Mouse (Mus musculus) stomach, embryonic 14.5 days (tissue): ENCODE measurements around the gene Slc35a3. TPM values are rescaled to one million over a fixed set of nuclear protein-coding genes. Genes with fewer than 3 reads are reported as not detected.
"Not testable (repeated sequence)": the region's sequence is repeated elsewhere in the genome, so short reads cannot be mapped to it uniquely, and the experiment has no call there.

Source experiments
- ATAC-seq: fragments of 200-750 bp; cut with Nextera tagmentation; 2 replicates; pipeline ENCODE4 v1.8.0; 2017; ENCODE audit warnings: low read depth, moderate TSS enrichment; ENCODE audit not compliant: insufficient number of reproducible peaks, insufficient read depth, low FRiP score
- H3K27ac ChIP-seq: fragments of 300-500 bp; sonication (generic); 2 replicates; pipeline ENCODE4 v1.5.1; 2014; ENCODE audit warnings: mild to moderate bottlenecking, low read length, moderate library complexity, mixed read lengths
- H3K27me3 ChIP-seq: fragments of 300-500 bp; sonication (generic); 2 replicates; pipeline ENCODE4 v1.6.1; 2014; ENCODE audit warnings: low read length, control low read depth, mixed read lengths; ENCODE audit not compliant: control insufficient read depth, insufficient read depth
- H3K36me3 ChIP-seq: fragments of 300-500 bp; sonication (generic); 2 replicates; pipeline ENCODE4 v1.6.1; 2014; ENCODE audit warnings: mild to moderate bottlenecking, control low read depth, low read length, moderate library complexity, mixed read lengths; ENCODE audit not compliant: control insufficient read depth, insufficient read depth
- H3K4me1 ChIP-seq: fragments of 300-500 bp; sonication (generic); 2 replicates; pipeline ENCODE4 v1.6.1; 2014; ENCODE audit warnings: low read length, control low read depth, mixed read lengths; ENCODE audit not compliant: control insufficient read depth, insufficient read depth
- H3K4me2 ChIP-seq: fragments of 300-500 bp; sonication (generic); replicated peaks from 2 replicates; pipeline ENCODE4 v1.6.1; 2014; ENCODE audit warnings: low read depth, low read length, control low read depth
- H3K4me3 ChIP-seq: fragments of 300-500 bp; sonication (generic); 2 replicates; pipeline ENCODE4 v1.5.1; 2014; ENCODE audit warnings: low read depth, low read length, control low read depth
- H3K9ac ChIP-seq: fragments of 300-500 bp; sonication (generic); replicated peaks from 2 replicates; pipeline ENCODE4 v1.6.1; 2014; ENCODE audit warnings: low read depth, mild to moderate bottlenecking, control low read depth, low read length, moderate library complexity, mixed read lengths
- H3K9me3 ChIP-seq: fragments of 300-500 bp; sonication (generic); 2 replicates; pipeline ENCODE4 v1.6.1; 2016; ENCODE audit warnings: low read depth, low read length, control low read depth; ENCODE audit not compliant: control insufficient read depth
- WGBS: fragments of 180-500 bp; shearing (Covaris S2); extraction: QIAGEN DNeasy Blood & Tissue Kit; methylation state at CpG from one replicate; pipeline ENCODE4 v1.1.7; 2014; 5-methylcytosine and 5-hydroxymethylcytosine counted together
- polyA plus RNA-seq: library from polyadenylated mRNA; unstranded; fragments of >200 nt; fragmentation: Nextera tagmentation; extraction: Ambion mirVana; gene quantifications from 2 replicates; pipeline ENCODE4 v1.2.1, GENCODE M21; 2014

Slc35a3 gene
- polyA plus RNA-seq, 1 experiment from 2014 or later = 22.4 TPM

DNA sequence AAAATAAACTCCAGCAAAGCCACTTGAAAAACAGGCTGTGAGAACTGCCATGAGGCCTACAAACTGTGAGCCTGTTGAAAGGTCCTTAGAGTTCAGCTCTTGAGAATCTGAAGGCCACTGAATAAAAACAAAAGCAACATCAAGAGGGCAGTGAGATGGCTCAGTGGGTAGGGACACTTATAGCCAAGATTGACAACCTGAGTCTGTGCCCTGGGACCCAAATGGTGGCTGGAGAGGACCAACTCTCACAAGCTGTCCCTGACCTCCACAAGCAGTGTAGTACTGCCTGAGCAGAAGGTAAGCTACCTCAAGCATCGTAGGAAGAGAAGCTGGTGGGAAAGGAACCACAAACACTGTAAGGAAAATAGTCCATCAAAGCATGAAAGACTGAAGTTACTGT, 31.5 kb downstream of the Slc35a3 start, which contains the start of gene Gm43191:
Gene Gm43191, minus strand, starts transcription at position 101 of the 400 bp plus-strand sequence.
- 88% methylated on average over 1 of the region's 1 CpGs for WGBS
- H3K4me1 ChIP-seq = no peaks in the 10 kb centered on the region
- H3K9me3 ChIP-seq = no peaks in the 10 kb centered on the region
- H3K27ac ChIP-seq = no peak within 1 kb of the TSS
- H3K36me3 ChIP-seq = no peaks in the 10 kb centered on the region
- no peak within 1 kb of the TSS for H3K9ac ChIP-seq
- no peaks in the 10 kb centered on the region for H3K27me3 ChIP-seq
- no peak within 1 kb of the TSS for H3K4me2 ChIP-seq
- no peak within 1 kb of the TSS for H3K4me3 ChIP-seq
- ATAC-seq = no peak

DNA sequence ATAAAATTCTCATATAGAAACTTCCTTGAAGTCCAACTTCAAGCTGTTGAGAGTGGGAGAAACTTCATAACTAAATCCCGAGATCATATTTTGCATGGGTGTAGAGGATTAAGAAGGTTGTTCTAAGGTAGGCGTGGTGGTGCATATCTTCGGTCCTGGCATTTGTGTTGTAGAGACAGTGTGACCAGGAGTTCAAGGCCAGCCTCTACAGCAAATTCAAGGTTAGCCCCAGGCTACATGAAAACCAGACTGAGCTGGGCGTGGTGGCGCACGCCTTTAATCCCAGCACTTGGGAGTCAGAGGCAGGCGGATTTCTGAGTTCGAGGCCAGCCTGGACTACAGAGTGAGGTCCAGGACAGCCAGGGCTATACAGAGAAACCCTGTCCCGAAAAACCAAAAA, 48.4 kb downstream of the Slc35a3 start:
- H3K36me3 ChIP-seq, ATAC-seq, H3K9ac ChIP-seq, H3K4me1 ChIP-seq, H3K9me3 ChIP-seq, H3K4me3 ChIP-seq, H3K27me3 ChIP-seq, H3K4me2 ChIP-seq, H3K27ac ChIP-seq: not testable (repeated sequence)
- WGBS = 90% methylated on average over 9 of the region's 9 CpGs

DNA sequence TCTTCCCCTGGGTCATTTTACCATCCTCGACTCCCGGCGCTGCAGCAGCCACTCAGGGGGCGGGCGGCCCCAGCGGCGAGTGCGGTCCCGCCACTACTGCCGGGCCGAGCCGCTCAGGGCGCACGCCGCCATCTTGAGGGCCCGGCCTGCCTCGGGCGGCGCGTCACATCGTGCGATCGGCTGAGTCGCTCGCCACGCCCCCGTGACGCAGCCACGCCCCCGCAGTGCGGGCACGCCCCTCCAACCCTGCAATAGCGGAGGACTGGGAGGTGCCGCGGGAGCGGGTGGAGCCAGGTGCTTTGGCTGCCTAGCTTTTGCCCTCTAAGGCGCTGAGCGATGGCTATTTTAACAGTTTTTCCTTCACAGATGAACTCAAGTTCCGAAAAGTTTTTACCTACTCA, 50.2 kb downstream of the Slc35a3 start, which contains the start of gene Mfsd14a:
Gene Mfsd14a, minus strand, starts transcription at position 215 of the 401 bp plus-strand sequence.
- no peaks in the 10 kb centered on the region for H3K36me3 ChIP-seq
- under 1% methylated on average over 39 of the region's 39 CpGs for whole genome bisulfite sequencing
- no peaks in the 10 kb centered on the region for H3K9me3 ChIP-seq
- peak; percentile 99 for ATAC-seq
- H3K4me1 ChIP-seq = 0 out of 2 replicates have a peak, but pooled peaks cover 4% of the 10 kb centered on the region
- H3K27ac ChIP-seq = peak within 1 kb of the TSS; percentile 97
- no peaks in the 10 kb centered on the region for H3K27me3 ChIP-seq
- H3K4me2 ChIP-seq = peak within 1 kb of the TSS; percentile 79
- H3K9ac ChIP-seq = peak within 1 kb of the TSS; percentile 92
- H3K4me3 ChIP-seq = peak within 1 kb of the TSS; percentile 74

DNA sequence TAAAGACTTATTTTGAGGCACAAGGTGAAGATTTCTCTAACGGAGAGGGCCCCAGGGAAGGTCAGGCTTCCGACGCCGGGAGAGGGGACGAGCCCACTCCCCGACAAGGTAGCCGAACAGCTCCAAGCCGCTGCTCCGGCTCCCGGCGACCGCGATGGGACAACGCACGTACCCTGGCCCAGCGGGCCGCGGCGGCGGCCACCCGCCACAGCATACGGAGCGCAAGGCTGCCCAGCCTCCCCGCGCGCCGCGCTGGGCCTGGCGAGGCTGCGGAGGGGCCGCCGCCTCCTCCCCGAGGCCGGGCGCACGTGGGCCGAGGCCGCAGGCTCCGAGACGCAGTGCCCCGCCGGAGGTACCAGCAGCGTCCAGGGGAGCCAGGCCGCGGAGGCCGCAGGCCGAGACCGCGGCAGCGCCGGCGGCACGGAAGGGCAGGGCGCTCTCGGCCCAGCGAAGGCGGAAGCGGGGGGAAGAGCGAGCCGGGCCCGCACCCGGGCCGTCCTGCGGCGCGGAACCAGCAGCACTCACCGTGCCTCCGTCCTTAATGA, 50.7 kb downstream of the Slc35a3 start:
- under 1% methylated on average over 45 of the region's 68 CpGs for WGBS
- Histone ChIP-seq H3K4me3 (peak overlapping the region; percentile 74), H3K36me3 (no peaks in the 10 kb centered on the region), H3K27ac (peak overlapping the region; percentile 97), H3K9ac (peak overlapping the region; percentile 92), H3K4me2 (peak overlapping the region; percentile 79), H3K27me3 (no peaks in the 10 kb centered on the region), H3K9me3 (no peaks in the 10 kb centered on the region), H3K4me1 (0 out of 2 replicates have a peak, but pooled peaks cover 6% of the 10 kb centered on the region)
- peak; percentile 85 for ATAC-seq

DNA sequence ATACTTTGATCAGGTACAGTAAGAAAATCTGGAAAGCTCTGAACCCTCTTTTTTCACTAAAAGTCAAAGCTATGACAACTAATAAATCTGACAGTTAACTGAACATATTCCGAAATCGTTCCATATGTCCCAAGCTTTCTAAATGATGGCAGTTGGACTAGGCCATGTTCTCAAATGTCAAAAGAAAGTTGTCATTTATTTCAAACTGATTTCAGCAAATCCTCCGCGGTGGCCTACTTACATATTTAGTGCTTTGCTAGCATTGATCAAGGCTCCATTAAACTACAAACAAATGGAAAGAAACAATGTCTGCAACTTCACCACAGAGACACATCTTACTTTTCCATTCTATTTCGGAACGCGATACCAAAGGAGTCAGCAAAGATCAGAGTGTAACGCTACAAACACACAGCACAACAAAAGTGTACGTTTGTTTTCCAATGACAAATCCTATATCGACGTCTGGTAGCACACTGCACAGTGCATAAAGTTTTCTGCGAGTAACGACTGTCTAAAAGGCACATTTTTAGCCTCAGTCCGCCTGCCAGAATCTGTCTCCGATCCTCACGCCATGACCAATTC, 51.3 kb downstream of the Slc35a3 start:
- ATAC-seq = no peak
- no peaks in the 10 kb centered on the region for H3K27me3 ChIP-seq
- peak overlapping the region; percentile 79 for H3K4me2 ChIP-seq
- H3K36me3 ChIP-seq = no peaks in the 10 kb centered on the region
- H3K4me1 ChIP-seq = 0 out of 2 replicates have a peak, but pooled peaks cover 10% of the 10 kb centered on the region
- no peaks in the 10 kb centered on the region for H3K9me3 ChIP-seq
- peak overlapping the region; percentile 74 for H3K4me3 ChIP-seq
- peak overlapping the region; percentile 92 for H3K9ac ChIP-seq
- H3K27ac ChIP-seq = peak overlapping the region; percentile 97
- WGBS = 3% methylated on average over 16 of the region's 16 CpGs

DNA sequence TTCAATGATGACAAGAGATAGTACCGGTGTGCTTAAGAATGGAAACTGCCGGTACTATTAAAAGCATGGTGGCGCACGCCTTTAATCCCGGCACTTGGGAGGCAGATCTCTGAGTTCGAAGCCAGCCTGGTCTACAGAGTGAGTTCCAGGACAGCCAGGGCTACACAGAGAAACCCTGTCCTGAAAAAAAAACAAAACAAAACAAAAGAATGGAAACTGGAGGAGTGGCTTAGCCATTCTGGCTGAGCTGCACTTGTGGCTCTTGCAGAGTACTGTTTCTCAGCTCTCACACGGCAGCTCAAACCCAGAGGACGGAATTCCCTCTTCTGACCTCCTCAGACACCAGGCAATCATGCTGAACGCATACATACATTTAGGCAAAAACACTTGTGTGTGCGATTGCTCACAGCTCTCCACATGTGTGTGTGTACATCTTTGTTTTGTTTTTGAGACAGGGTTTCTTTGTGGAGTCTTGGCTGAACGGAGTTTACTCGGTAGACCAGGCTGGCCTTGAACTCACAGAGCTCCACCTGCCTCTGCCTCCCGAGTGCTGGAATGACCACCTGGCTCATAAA, 52.7 kb downstream of the Slc35a3 start:
- H3K4me2 ChIP-seq = no peak overlapping the region; the same call in 1 of the 2 replicates
- 80% methylated on average over 13 of the region's 13 CpGs for WGBS
- no peaks in the 10 kb centered on the region for H3K36me3 ChIP-seq

DNA sequence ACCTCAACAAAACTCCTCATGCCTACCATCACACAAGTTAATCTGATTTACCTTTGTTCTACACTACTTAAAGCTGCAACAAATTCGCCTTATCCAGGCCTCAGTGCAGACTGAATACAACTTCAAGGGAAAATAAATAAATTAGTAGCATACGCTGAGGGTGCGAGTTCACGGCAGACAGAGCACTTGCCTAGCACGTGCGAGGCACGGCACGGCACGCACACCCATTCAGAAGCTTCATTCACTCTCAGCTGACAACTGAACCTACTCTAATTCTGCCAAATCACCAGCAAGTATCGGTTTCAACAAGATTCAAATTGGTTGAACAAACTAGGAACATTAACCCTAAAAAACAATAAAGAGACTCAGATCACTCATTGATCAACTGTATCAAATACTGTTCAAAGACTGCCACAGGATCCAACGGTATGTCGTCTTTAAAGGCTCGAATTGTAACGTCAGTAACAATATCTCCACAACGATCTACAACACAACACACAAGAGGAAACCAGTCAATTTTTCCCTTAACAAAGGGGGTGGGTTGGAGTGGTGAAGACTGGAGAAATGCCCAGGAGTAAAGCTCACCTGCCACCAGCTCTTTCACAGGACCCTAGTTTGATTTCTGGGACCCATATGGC, 53.6 kb downstream of the Slc35a3 start:
- H3K27ac ChIP-seq = no peak overlapping the region
- no peak for ATAC-seq
- H3K4me3 ChIP-seq = no peak overlapping the region
- 0 out of 2 replicates have a peak, but pooled peaks cover 10% of the 10 kb centered on the region for H3K4me1 ChIP-seq
- no peaks in the 10 kb centered on the region for H3K27me3 ChIP-seq
- no peaks in the 10 kb centered on the region for H3K9me3 ChIP-seq
- no peaks in the 10 kb centered on the region for H3K36me3 ChIP-seq
- H3K9ac ChIP-seq = no peak overlapping the region
- 79% methylated on average over 15 of the region's 15 CpGs for WGBS
- H3K4me2 ChIP-seq = no peak overlapping the region

More for the DNA sequence above, 52.7 kb downstream of the Slc35a3 start:
- Histone ChIP-seq H3K27ac (no peak overlapping the region), H3K9ac (no peak overlapping the region), H3K9me3 (no peaks in the 10 kb centered on the region), H3K27me3 (no peaks in the 10 kb centered on the region), H3K4me3 (no peak overlapping the region), H3K4me1 (0 out of 2 replicates have a peak, but pooled peaks cover 10% of the 10 kb centered on the region)
- no peak for ATAC-seq

DNA sequence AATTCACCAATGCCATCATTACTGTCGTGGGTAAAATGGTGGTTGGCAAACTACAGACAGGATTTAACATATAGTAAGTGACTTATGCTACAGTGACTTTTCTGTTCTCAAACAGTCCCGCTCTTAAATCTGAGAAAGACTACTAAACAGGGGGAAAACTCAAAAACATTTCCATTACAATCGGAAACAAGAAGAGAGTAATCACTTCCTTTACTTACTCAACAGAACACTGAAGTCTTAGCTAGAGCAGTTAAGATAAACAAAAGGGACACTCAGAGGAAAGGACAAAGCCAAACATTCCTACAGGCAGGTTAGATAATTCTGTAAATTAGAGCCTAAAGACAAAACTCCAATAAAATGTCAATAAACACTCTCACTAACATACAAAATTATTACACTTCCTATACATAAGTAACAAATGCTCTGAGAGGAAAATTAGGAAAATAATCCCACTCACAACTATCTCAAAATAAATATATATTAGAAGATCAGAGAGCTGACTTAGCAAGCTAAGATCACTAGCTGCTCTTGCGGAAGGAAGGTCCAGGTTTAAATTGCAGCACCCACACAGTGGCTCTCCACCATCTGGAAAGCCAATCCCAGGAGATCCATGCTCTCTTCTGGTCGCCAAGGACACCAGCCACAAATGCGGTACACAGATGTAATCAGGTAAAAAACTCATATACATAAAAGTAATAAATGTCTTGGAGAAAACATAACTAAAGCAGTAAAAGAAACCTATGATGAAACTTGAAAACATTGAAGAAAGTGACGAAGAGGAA, 56.3 kb downstream of the Slc35a3 start:
- 67% methylated on average over 7 of the region's 7 CpGs for WGBS
- Histone ChIP-seq H3K27me3 (no peaks in the 10 kb centered on the region), H3K4me2 (no peak overlapping the region), H3K27ac (no peak overlapping the region), H3K4me1 (0 out of 2 replicates have a peak, but pooled peaks cover 10% of the 10 kb centered on the region), H3K9ac (no peak overlapping the region), H3K9me3 (no peaks in the 10 kb centered on the region), H3K4me3 (no peak overlapping the region), H3K36me3 (no peaks in the 10 kb centered on the region)
- no peak for ATAC-seq
